Mouse (Mus musculus) left cerebral cortex, adult 8-10 months (tissue): Measurements from ENCODE around the gene Padi6. TPM values are rescaled to one million over a fixed set of nuclear protein-coding genes. Genes with fewer than 3 reads are reported as not detected.

Source experiments
- DNase-seq, 2 experiments: peaks; one replicate each; pipeline ENCODE4 v3.0.0; 2022; ENCODE audit warnings: low spot score in 2 of 2
- total RNA-seq, 4 experiments: library from RNA; stranded (reverse); gene quantifications; 2 replicates each; pipeline ENCODE4 v1.2.4; 2022

The Padi6 gene
- under 1 TPM in 3 of 4 experiments, not detected in 1; 0.18 to 0.80 (median 0.20) TPM for total RNA-seq

GRCm38 (mm10) chr4:140742543-140742942, at the start of gene Padi6:
Padi6 (minus strand) TSS chr4:140742643.
- no peak for DNase-seq

GRCm38 (mm10) chr4:140791071-140791470, 48.6 kb upstream of the Padi6 start:
- DNase-seq = no peak

- DNase-seq = no peak
These were observed 47.5 kb upstream of the Padi6 start for GRCm38 (mm10) chr4:140789983-140790382.

DNA sequence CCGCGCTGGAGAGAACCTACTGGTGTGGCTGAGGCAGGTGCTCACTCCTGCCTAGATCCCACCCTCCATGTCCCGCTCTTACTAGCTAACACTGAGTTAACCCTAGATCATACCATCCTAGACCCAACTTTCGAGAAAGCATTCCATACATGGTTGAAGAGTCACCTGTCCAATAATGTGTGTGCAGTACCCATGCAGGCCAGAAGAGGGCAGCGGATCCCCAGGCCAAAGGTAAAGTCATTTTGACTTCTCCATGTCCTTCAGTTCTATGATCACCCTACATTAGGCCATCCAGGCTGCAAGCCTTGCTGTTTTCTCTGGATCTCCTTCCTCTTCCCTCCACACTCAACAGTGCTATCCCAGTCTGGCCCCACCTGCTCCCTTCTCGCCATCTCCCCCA, 46.5 kb upstream of the Padi6 start:
- peak in 1 of 2 experiments; percentile 19 for DNase-seq

DNA sequence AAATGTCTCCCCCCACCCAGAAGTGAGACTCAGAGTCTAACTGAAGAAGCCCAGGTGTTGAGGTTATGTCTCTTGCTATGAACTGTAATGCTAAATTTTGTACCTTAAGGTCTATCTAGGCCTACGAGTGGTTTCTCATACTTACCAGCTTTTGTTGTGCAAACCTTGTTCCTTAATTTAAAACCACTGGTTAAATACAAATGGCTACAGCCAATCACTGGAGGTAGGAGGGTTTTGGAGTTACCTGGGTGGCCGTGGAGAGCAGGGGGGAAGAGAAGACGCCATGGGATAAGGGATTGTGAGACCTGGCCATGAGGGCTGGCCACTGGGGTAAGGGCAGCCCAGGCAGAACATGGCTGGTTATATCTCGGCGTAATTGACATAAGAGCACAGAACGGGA, 45.8 kb upstream of the Padi6 start:
- no peak for DNase-seq

DNA sequence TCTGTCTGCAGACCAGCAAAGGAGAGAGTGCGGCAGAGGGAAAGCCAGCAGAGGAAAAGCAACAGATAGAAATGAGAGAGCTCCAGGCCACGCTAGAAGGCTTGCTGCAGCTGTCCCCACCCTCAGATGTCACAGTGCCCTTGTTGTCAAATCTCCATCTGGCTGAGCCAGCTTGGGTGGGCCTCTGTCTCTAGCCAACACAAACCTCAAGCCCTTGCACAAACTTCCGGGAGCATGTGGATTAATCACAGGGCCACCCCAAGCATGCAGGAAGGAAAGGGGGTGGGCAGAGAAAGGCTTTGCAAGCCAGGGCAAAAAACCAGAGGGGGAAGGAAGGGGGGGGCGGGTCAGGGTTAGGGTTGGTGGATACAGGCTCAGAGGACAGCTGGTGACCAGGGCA, 45.0 kb upstream of the Padi6 start:
- DNase-seq = no peak

GRCm38 (mm10) chr4:140785217-140785616, 42.8 kb upstream of the Padi6 start:
- no peak for DNase-seq

DNA sequence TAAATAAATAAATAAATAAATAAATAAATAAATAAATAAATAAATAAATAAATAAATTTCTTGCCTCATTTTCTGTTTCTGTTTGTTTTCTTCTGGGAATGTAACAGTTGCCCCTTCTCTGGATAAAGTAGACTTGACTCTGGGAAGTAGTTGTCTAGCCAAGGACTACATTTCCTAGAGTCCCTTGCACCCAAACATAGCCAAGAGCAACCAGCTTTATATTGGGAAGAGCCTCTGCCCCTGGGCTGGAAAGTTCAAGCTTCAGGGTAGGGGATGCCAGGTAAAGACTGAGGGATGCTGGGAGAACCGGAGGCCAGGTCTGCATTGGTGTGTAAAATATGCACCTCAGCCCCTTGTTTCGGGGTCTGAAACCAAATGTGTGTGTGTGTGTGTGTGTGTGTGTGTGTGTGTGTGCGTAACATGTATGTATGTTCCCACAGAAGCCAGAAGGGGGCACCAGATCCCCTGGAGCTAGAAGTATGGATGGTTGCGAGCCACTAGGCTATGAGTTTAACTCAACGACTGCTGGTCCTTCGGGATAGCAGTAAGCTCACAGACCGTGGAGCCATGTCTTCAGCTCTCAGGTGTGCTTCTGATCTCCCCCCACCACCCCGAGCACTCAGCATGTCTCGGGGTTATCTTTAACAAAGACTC, 42.0 kb upstream of the Padi6 start:
- no peak for DNase-seq

DNA sequence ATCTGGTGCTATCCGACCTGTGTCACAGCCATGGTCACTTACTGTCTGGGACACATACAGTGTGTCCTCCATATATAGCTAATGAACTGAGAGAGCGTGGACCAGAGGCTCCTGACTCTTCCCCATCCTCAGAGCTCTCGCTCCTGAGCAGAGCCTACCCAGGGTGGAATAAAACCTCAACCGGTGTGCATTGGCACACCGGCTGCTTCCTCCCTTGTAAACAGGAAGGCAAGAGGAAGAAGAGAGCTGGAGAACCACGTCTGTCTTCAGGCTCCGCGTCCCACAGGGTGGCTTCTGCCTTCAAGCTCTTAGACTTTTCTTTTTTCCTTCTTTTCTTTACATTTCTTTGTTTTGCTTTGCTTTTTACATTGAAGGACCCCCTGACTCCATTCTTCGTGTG, 40.4 kb upstream of the Padi6 start:
- no peak for DNase-seq

DNA sequence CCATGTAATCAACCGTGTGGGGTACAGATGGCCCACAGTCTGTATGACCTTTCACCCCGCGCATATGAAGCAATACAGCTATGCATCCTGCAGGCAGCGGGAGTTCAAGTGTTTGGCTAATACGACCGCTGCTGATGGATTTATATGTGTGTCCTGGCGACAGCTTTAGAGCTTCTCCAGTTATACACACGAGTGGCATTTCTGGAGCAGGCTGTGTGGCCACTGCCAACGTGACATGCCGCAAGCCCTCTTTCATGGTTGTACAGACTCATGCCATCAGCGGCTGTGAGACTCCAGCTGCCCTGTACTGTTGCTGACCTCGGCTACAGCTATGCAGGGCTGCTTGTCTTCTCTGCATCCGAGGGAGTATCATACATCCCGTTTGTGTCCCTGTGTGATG, 38.1 kb upstream of the Padi6 start:
- DNase-seq = no peak

GRCm38 (mm10) chr4:140779803-140780397, 37.5 kb upstream of the Padi6 start:
- no peak for DNase-seq

- DNase-seq = no peak
These were observed 34.2 kb upstream of the Padi6 start for GRCm38 (mm10) chr4:140776623-140777022.

- DNase-seq = no peak
These were observed 33.4 kb upstream of the Padi6 start for GRCm38 (mm10) chr4:140775876-140776275.

GRCm38 (mm10) chr4:140774893-140775292, 32.5 kb upstream of the Padi6 start:
- DNase-seq = no peak

GRCm38 (mm10) chr4:140774025-140774800, 31.8 kb upstream of the Padi6 start, which contains the start of gene Padi4:
Padi4 (minus strand) TSS chr4:140774236.
- no peak for DNase-seq

DNA sequence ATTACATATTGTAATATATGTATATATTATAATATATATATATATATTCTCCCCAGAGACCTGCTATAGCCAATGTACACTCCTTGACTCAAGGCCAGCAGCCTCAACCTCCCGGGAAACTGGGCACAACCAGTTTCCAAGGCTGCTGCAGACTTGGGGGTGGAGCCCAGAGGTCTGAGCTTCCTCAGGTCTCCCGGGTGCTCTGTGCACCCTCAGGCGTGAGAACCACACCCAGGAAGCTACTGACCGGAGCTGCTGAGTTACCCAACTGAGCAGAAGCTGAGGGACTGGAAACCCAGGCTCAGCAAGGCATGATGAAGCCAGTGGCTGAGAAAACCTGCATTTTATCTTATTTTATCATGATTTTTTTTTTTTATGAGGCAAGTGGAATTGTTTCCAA, 28.6 kb upstream of the Padi6 start:
- no peak for DNase-seq

DNA sequence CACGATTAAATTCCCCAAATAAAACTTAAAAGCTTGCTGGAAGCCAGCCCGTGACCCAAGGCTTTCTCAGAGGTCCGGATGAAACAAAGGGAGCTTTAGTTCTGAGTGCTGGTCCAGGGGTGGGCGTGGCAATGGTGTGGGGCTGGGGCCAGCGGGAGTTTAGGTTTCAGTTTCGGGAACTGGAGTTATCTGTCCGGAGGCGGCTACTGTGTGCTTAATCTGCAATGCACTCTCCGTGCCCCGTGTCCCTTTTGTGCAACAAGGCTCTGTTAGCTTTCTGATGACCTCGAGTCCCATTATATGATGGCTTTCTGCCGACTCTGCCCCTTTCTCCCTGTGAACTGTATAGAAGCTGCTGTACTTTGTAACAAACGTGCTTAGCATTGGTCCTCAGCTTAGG, 28.0 kb upstream of the Padi6 start:
- no peak for DNase-seq

GRCm38 (mm10) chr4:140768973-140769372, 26.5 kb upstream of the Padi6 start:
- no peak for DNase-seq

DNA sequence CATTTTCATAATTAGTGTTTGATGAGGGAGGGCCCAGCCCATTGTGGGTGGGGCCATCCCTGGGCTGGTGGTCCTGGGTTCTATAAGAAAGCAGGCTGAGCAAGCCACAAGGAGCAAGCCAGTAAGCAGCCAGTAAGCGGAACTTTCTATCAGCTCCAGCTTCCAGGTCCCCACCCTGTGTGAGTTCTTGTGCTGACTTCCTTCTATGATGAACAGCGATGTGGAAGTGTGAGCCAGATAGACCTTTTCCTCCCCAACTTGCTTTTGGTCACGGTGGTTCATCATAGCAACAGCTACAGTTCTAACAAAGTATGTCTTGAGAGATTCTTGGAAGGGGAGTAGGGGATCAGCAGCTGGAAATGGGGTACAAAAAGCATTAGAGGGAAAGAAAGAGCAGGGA, 23.5 kb upstream of the Padi6 start:
- DNase-seq = no peak

DNA sequence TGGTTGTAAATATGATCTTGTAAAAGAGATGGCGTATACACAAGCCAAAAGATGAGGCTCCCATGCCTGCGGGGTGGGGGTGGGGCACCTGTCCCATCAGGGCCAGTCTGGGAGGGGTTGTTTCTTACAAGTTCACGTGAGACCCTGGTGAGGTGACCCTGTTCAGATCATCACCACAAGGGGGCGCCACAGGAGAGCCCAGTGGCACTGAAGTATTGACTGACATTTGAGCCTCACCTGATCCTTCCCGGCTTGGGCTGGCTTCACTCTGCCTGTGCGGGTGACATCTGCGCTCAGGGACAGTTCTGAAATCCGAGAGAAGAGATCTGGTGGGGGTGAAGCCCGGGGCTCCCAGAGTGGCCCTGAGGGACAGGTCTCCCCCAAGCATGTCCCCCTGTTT, 20.7 kb upstream of the Padi6 start:
- DNase-seq = no peak

DNA sequence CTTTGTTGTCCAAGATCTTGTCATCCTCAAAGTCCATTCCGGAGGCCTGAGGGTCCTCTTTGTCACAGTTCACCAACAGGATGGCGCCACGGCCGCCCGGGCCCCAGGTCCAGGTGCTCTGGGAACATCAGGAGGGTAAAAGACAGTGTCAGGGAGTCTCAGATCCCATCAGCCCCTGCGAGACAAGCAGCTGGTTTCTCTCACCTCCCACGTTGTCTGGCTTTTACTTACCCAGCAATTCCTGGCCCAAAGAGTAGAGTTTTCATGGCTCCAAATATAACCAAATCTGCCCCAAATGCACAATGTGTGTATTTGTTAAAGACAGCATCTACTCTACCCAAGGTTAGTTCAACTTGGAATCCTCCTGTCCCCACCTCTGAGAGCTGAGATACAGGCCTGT, 19.2 kb upstream of the Padi6 start:
- DNase-seq = no peak

GRCm38 (mm10) chr4:140755811-140756210, 13.4 kb upstream of the Padi6 start:
- DNase-seq = no peak

- no peak for DNase-seq
These were observed 10.9 kb upstream of the Padi6 start for GRCm38 (mm10) chr4:140753366-140753765.
